Mouse (Mus musculus) olfactory bulb, adult 2 months (tissue): ENCODE measurements around the gene Fcna.

Experiments used
- CTCF ChIP-seq: fragments of 200-500 bp; IDR thresholded peaks from 2 replicates; pipeline ENCODE4 v1.5.1; 2012; ENCODE audit warnings: low read depth, mild to moderate bottlenecking, low read length, moderate library complexity; ENCODE audit not compliant: insufficient read depth
- POLR2A ChIP-seq: fragments of 200-500 bp; IDR thresholded peaks from 2 replicates; pipeline ENCODE4 v1.6.1; 2012; ENCODE audit warnings: mild to moderate bottlenecking, low read depth, low read length, moderate library complexity; ENCODE audit not compliant: insufficient read depth

DNA sequence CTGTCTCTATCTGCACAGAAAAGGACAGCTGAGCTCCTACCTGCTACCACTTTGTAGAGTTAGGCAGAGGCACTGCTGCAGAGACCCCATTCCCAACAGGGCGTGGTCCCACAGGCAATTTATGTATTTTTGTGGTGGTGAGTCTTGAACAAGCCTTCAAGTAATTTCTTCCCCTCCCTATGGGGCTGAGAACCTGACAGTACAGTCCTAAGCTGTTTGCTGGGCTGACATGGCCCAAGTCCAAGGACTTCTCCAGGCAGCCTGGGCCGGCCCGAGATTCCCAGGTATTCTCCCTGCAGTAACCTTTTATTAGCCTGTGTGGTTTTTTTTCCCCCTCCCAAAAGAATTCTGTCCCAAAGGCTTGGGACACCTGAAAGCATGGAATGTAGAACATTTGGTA lies 43.7 kb downstream of the Fcna start:
- TF ChIP-seq CTCF (no peak), POLR2A (no peak)
